Mouse (Mus musculus) adrenal gland, postnatal 10 days (tissue): ENCODE measurements around the gene Trabd2b. TPM values are rescaled to one million over a fixed set of nuclear protein-coding genes. Genes with fewer than 3 reads are reported as not detected.

Experiments used
- DNase-seq: peaks from one replicate; pipeline ENCODE4 v3.0.0; 2021; ENCODE audit warnings: mixed read lengths
- total RNA-seq, 2 experiments: library from RNA; stranded (reverse); gene quantifications; 2 replicates each; pipeline ENCODE4 v1.2.3; 2021

Trabd2b gene
- total RNA-seq, 2 experiments from 2014 or later = 1.7 to 1.8 TPM

DNA sequence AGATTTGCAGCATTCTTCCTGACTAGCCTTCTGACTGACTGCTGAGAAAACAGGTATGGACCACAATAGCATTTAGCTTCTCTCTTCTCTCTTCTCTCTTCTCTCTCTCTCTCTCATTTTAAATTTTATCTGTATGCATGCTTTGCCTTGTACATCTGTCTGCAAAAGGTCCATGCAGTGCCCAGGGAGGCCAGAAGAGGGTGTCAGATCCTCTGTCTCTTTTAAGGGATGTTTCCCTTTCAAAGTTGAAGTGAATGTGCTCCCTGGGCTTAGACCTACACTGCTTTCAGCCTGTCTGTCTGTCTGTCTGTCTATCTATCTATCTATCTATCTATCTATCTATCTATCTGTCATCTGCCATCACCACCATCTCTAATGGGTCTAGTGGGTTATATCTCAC is 8.9 kb upstream of the Trabd2b start:
- peak; percentile 63 for DNase-seq

DNA sequence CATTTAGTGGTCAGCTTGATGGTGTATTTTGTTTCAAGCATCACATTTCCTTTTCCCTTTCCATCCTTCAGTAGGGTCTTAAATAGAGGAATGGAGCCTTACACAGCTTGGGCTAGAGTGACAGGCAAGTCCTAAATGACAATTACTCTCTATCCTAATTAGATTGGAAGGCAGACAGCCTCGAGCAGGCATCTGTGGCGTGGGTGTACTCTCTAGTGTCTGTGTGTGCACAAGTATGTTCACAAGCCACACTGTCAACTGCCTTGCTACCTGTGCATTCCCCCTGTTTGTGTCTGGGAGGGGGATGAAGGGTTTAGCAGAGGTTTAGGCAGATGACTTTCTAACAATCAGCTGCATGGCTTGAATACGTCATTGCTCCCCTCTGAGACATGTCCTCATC is 6.7 kb upstream of the Trabd2b start:
- no peak for DNase-seq

DNA sequence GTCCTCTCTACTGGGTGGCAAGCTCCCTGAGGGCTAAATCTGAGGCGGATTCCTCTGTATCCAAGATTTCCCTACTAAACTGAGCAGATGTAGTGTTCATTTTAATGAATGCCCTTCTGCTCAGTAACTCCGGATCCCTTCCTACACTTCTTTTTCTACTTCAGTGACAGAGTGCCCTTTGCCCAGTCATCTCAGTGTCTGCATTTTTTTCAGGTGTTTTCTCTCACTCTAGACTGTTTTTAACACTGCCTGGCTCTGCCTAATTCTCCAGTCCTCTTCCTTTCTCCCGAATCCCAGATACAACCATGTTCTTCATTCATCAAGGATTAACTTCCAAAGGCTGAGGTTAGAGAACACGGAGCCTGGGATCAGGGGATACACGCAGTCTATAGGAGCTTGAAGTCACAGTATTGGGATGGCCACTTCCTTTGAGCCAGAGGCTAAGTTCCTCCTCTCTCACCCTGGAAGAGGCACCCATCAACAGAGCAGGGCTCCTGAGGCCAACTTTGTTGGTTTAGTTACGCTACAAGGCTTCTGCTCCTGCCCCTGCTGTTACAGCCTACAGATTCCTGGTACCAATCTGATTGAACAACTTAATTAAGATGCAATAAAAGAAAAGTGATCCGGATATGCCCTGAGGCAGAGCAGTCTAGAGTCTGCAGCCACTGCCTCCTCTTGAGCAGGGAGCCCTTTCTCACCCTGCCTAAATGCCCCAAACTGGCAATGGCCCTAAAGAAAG is 4.4 kb upstream of the Trabd2b start:
- no peak for DNase-seq

- DNase-seq = peak; percentile 92
Measured at GRCm38 (mm10) chr4:114405682-114406354, 706 bp upstream of the Trabd2b start.

DNA sequence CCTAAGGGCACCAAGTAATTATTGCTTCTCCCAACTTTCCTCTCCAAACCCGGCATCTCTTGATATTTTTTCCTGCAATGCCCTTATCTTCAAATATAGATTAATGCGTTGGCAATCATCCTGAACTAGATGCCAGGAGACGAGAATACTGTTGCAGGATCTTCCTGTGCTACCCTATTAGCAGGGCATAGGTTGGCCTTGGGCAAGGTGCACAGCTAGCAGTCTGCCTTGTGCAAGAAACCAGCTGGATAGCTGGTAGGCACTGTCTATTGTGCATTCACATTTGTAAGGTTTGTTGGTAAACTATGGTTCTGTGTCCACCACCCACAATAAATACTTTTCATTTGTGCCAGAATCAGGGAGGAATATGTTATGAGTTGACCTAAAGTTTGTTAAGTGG is 992 bp downstream of the Trabd2b start:
- no peak for DNase-seq

- no peak for DNase-seq
Measured at GRCm38 (mm10) chr4:114408298-114408697, 1.8 kb downstream of the Trabd2b start.

DNA sequence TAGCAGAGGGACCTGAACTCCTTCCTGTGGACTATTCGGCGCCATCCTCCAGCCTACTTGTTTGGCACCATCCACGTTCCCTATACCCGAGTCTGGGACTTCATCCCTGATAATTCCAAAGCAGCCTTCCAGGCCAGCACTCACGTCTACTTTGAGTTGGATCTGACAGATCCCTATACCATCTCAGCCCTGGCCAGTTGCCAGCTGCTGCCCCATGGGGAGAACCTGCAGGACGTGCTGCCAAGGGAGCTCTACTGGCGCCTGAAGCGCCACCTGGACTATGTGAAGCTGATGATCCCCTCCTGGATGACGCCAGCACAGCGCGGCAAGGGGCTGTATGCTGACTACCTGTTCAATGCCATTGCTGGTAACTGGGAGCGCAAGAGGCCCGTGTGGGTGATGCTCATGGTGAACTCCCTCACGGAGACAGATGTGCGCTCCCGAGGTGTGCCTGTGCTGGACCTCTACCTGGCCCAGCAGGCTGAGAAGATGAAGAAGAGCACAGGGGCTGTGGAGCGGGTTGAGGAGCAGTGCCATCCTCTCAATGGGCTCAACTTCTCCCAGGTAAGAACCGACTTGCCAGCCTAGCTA is 2.5 kb downstream of the Trabd2b start:
- DNase-seq = peak; percentile 16

DNA sequence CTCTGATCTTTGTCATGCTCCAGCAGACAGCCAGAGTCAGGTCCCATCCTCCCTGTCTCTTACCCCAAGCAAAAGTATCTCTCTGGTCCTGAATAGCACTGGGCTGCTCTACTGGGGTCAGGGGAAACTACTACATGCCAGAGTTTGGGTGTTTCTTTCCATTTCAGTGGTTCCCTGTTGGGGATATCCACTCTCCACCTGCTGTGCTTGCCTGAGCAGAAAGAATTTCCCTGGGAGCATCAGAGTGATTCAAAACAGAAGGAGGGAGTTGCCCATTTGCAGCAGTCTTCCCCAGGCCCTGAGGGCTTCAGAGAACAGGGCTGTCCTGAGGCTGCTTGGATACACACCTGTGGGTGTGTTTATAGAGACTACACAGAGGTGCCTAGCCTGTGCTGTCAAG is 3.0 kb downstream of the Trabd2b start:
- DNase-seq = no peak

GRCm38 (mm10) chr4:114410026-114410425 is 3.5 kb downstream of the Trabd2b start:
- no peak for DNase-seq

- DNase-seq = peak; percentile 49
Measured at GRCm38 (mm10) chr4:114410443-114410842, 3.9 kb downstream of the Trabd2b start.

DNA sequence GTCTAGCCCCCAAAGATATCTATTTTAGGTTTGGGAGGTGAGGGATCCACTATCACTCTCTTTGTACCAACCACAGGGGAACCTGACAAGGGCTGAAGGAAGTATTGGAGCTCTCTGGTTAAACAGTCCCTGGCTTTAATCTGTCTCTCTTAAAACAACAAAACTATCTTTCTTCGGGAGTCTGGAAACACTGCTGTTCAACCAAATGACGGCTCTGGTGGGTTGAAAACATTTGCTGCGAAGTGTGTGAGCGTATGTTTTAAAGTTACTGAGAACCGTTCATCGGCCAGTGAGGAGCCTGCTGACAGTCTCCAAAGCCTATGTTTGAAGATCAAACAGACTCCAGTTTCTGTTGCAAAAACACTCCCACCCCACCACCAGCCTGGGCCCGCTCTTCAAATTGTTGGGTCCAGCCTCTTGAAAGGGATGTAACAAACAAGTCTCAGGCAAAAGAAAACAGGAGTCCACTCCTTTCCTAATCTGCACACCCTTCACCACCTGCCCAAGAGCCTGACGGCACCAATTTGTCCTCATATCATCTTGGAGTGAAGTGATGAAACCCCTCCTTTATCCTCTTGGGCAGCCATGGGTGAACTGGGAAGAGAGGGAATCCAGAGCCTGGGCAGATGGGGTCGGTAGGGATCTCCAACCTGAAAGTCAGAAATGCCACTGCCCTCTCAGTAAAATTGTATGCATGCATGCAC is 4.6 kb downstream of the Trabd2b start:
- DNase-seq = no peak

- no peak for DNase-seq
Measured at GRCm38 (mm10) chr4:114411846-114412390, 5.4 kb downstream of the Trabd2b start.

DNA sequence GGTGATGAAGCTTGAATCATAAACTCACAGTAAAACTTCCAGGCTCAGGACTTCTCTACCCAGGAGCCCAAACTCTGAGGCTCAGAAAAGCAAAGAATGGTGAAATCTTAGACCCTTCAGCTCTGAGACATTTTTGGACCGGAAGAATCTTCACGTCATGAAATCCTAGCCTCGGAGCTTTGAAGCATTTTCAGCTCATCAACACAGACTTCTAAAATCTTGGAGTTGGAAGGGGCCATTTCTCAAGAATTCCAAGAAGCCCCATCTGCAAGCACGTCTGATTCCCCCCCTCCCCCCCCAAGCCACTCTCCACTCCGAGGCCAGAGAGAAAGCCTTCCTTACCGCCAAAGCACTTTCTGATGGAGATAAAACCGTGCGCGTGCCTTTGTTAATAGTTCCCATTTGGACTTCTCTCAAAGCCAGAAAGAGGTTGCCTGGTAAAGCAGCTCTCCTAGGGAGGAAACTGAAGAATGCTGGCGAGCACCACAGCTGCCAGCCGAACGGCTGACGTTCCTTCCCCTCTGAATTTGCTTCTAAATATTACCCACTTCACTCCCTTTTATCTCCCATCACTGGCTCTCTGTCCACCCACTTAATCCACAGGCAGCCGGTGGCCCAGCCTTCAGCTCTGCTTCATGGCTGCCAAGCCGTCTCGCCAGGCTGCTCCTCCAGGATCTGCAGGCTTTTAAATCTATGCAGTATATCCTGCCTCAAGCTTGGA is 9.6 kb downstream of the Trabd2b start:
- DNase-seq = no peak

- no peak for DNase-seq
Measured at GRCm38 (mm10) chr4:114420154-114420553, 13.6 kb downstream of the Trabd2b start.

- no peak for DNase-seq
Measured at GRCm38 (mm10) chr4:114423084-114423483, 16.6 kb downstream of the Trabd2b start.

GRCm38 (mm10) chr4:114425808-114426207 is 19.3 kb downstream of the Trabd2b start:
- no peak for DNase-seq

- DNase-seq = no peak
Measured at GRCm38 (mm10) chr4:114432742-114433141, 26.2 kb downstream of the Trabd2b start.

- no peak for DNase-seq
Measured at GRCm38 (mm10) chr4:114433440-114433839, 26.9 kb downstream of the Trabd2b start.

DNA sequence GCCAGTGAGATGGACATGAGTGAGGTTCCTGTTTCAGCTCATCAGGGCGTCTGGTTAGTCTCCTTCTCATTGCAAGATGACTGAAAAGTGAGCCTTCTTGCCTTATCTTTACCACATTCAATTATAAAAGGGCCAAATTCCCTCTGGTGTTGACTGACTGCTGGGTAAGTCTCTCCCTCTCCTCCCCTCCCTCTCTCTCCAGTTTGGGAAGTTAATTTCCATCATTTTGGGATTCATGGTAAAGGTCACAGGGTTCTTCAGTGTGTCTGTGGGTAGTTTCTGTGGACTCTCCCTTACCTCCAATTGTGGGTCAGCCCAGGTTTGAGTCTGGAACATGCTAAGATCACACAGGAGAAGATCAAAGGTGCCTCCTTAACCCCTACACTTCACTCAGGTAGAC is 28.2 kb downstream of the Trabd2b start:
- DNase-seq = no peak

DNA sequence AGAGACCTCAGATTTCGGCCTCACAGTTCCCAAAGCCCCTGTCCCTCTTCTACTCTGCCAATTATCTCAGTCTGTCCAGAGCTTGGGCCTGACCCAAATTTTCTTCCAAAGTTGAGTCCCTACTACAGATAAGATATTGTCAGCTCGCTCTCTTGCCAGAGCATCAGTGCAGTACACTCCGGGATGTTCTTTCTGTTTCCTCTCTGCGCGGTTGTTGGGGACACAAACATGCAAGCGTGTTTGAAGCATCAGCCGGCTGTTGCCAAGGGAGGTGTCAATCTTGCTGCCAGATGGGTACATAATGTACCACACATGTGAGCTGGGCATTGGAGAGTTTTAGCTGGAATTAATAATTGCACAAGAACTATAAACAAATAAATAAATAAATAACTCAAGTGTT is 28.9 kb downstream of the Trabd2b start:
- DNase-seq = no peak

GRCm38 (mm10) chr4:114438764-114439163 is 32.2 kb downstream of the Trabd2b start:
- no peak for DNase-seq

- peak; percentile 11 for DNase-seq
Measured at GRCm38 (mm10) chr4:114442186-114442585, 35.7 kb downstream of the Trabd2b start.
